Mouse (Mus musculus): ENCODE measurements around the gene Dhh. TPM values are rescaled to one million over a fixed set of nuclear protein-coding genes. Genes with fewer than 3 reads are reported as not detected.
"Not testable (repeated sequence)": the region's sequence is repeated elsewhere in the genome, so short reads cannot be mapped to it uniquely, and the experiment has no call there.

Dhh gene
- total and polyA plus RNA-seq, 3 experiments = 0.05 TPM; not detected in 2

GRCm38 (mm10) chr15:98934217-98934839 lies 36.0 kb upstream of the Dhh start, which contains the start of gene Tuba1b:
TSS of gene Tuba1b (minus strand) at chr15:98934565.
- DNase-seq (ENCODE audit: low spot score) (peak; percentile 87), ATAC-seq (ENCODE audit: extremely low read depth, insufficient number of reproducible peaks, low FRiP score, poor library complexity, severe bottlenecking) (peak; percentile 43; the same call in 1 of the 2 replicates)
- TF ChIP-seq GATA2 (IDR thresholded peaks at IDR 0.05; ENCODE audit: borderline replicate concordance, low read depth, low read length) = no peak
- no peak for TF ChIP-seq CTCF (IDR thresholded peaks at IDR 0.05; ENCODE audit: low read depth, low read length)
- no peak; the same call in 1 of the 2 replicates for TF ChIP-seq POLR2AphosphoS5 (IDR thresholded peaks at IDR 0.05; ENCODE audit: insufficient replicate concordance, low read depth, low read length)
- TF ChIP-seq GATA1 (IDR thresholded peaks at IDR 0.05; ENCODE audit: borderline replicate concordance, low read length) = no peak
- no peak for TF ChIP-seq TAL1 (conservative IDR thresholded peaks at IDR 0.05; ENCODE audit: low read depth, low read length)
- Histone ChIP-seq H3K4me3 (ENCODE audit: low read depth, low read length) (peak within 1 kb of the TSS; percentile 78), H3K36me3 (replicated peaks) (peaks cover 35% of the 10 kb centered on the region), H3K27me3 (ENCODE audit: insufficient read depth, low read length) (no peaks in the 10 kb centered on the region), H3K9me3 (replicated peaks) (no peaks in the 10 kb centered on the region), H3K4me1 (ENCODE audit: insufficient read depth, low read depth, low read length) (peaks cover 40% of the 10 kb centered on the region)

GRCm38 (mm10) chr15:98933833-98934216 lies 35.5 kb upstream of the Dhh start:
- H3K9me3 ChIP-seq (replicated peaks) = no peaks in the 10 kb centered on the region
- ATAC-seq (ENCODE audit: extremely low read depth, insufficient number of reproducible peaks, low FRiP score, poor library complexity, severe bottlenecking) (peak; percentile 55), DNase-seq (ENCODE audit: low spot score) (peak; percentile 58)
- no peaks in the 10 kb centered on the region for H3K27me3 ChIP-seq (ENCODE audit: insufficient read depth, low read length)
- H3K4me1 ChIP-seq (ENCODE audit: insufficient read depth, low read depth, low read length) = peaks cover 42% of the 10 kb centered on the region
- H3K4me3 ChIP-seq (ENCODE audit: low read depth, low read length) = peak overlapping the region; percentile 78
- H3K36me3 ChIP-seq (replicated peaks) = peaks cover 32% of the 10 kb centered on the region
- TF ChIP-seq GATA2 (IDR thresholded peaks at IDR 0.05; ENCODE audit: borderline replicate concordance, low read depth, low read length) (no peak), CTCF (IDR thresholded peaks at IDR 0.05; ENCODE audit: low read depth, low read length) (no peak), GATA1 (IDR thresholded peaks at IDR 0.05; ENCODE audit: borderline replicate concordance, low read length) (no peak), TAL1 (conservative IDR thresholded peaks at IDR 0.05; ENCODE audit: low read depth, low read length) (no peak), POLR2AphosphoS5 (IDR thresholded peaks at IDR 0.05; ENCODE audit: insufficient replicate concordance, low read depth, low read length) (no peak)

GRCm38 (mm10) chr15:98933004-98933671 lies 34.8 kb upstream of the Dhh start:
- ATAC-seq (ENCODE audit: extremely low read depth, insufficient number of reproducible peaks, low FRiP score, poor library complexity, severe bottlenecking); DNase-seq (ENCODE audit: low spot score): not testable (repeated sequence)

GRCm38 (mm10) chr15:98930998-98931397 lies 32.7 kb upstream of the Dhh start:
- DNase-seq (ENCODE audit: low spot score) (no peak), ATAC-seq (ENCODE audit: extremely low read depth, insufficient number of reproducible peaks, low FRiP score, poor library complexity, severe bottlenecking) (no peak)
- peaks cover 28% of the 10 kb centered on the region for H3K36me3 ChIP-seq (replicated peaks)
- peaks cover 44% of the 10 kb centered on the region for H3K4me1 ChIP-seq (ENCODE audit: insufficient read depth, low read depth, low read length)
- peaks cover 2% of the 10 kb centered on the region; the same call in 1 of the 2 replicates for H3K9me3 ChIP-seq (replicated peaks)
- no peaks in the 10 kb centered on the region for H3K27me3 ChIP-seq (ENCODE audit: insufficient read depth, low read length)
- no peak overlapping the region; the same call in 1 of the 2 replicates for H3K4me3 ChIP-seq (ENCODE audit: low read depth, low read length)
- TF ChIP-seq GATA1 (IDR thresholded peaks at IDR 0.05; ENCODE audit: borderline replicate concordance, low read length) = no peak
- TF ChIP-seq TAL1 (conservative IDR thresholded peaks at IDR 0.05; ENCODE audit: low read depth, low read length) = no peak
- TF ChIP-seq CTCF (IDR thresholded peaks at IDR 0.05; ENCODE audit: low read depth, low read length) = no peak
- TF ChIP-seq GATA2 (IDR thresholded peaks at IDR 0.05; ENCODE audit: borderline replicate concordance, low read depth, low read length) = no peak
- no peak for TF ChIP-seq POLR2AphosphoS5 (IDR thresholded peaks at IDR 0.05; ENCODE audit: insufficient replicate concordance, low read depth, low read length)

More at GRCm38 (mm10) chr15:98933004-98933671, 34.8 kb upstream of the Dhh start:
- Histone ChIP-seq H3K4me1 (ENCODE audit: insufficient read depth, low read depth, low read length) (peaks cover 47% of the 10 kb centered on the region), H3K4me3 (ENCODE audit: low read depth, low read length) (peak overlapping the region; percentile 78), H3K36me3 (replicated peaks) (peaks cover 31% of the 10 kb centered on the region)
- H3K27me3 ChIP-seq (ENCODE audit: insufficient read depth, low read length); H3K9me3 ChIP-seq (replicated peaks): not testable (repeated sequence)
- peak; percentile 88; the same call in 1 of the 2 replicates for TF ChIP-seq POLR2AphosphoS5 (IDR thresholded peaks at IDR 0.05; ENCODE audit: insufficient replicate concordance, low read depth, low read length)

GRCm38 (mm10) chr15:98930017-98930734 lies 31.8 kb upstream of the Dhh start:
- no peaks in the 10 kb centered on the region for H3K27me3 ChIP-seq (ENCODE audit: insufficient read depth, low read length)
- H3K4me1 ChIP-seq (ENCODE audit: insufficient read depth, low read depth, low read length) = peaks cover 35% of the 10 kb centered on the region
- no peak for DNase-seq (ENCODE audit: low spot score)
- no peak overlapping the region for H3K4me3 ChIP-seq (ENCODE audit: low read depth, low read length)
- H3K36me3 ChIP-seq (replicated peaks) = peaks cover 28% of the 10 kb centered on the region
- TF ChIP-seq TAL1 (conservative IDR thresholded peaks at IDR 0.05; ENCODE audit: low read depth, low read length) = no peak
- TF ChIP-seq GATA1 (IDR thresholded peaks at IDR 0.05; ENCODE audit: borderline replicate concordance, low read length) = no peak
- TF ChIP-seq POLR2AphosphoS5 (IDR thresholded peaks at IDR 0.05; ENCODE audit: insufficient replicate concordance, low read depth, low read length) = peak; percentile 93
- no peak for TF ChIP-seq CTCF (IDR thresholded peaks at IDR 0.05; ENCODE audit: low read depth, low read length)
- no peak for TF ChIP-seq GATA2 (IDR thresholded peaks at IDR 0.05; ENCODE audit: borderline replicate concordance, low read depth, low read length)
- peaks cover 2% of the 10 kb centered on the region; the same call in 1 of the 2 replicates for H3K9me3 ChIP-seq (replicated peaks)
- no peak for ATAC-seq (ENCODE audit: extremely low read depth, insufficient number of reproducible peaks, low FRiP score, poor library complexity, severe bottlenecking)

Data from G1E (cell line).